Comparison of ENCODE assay signal across 7 mouse cellular contexts in the genomic region with DNA sequence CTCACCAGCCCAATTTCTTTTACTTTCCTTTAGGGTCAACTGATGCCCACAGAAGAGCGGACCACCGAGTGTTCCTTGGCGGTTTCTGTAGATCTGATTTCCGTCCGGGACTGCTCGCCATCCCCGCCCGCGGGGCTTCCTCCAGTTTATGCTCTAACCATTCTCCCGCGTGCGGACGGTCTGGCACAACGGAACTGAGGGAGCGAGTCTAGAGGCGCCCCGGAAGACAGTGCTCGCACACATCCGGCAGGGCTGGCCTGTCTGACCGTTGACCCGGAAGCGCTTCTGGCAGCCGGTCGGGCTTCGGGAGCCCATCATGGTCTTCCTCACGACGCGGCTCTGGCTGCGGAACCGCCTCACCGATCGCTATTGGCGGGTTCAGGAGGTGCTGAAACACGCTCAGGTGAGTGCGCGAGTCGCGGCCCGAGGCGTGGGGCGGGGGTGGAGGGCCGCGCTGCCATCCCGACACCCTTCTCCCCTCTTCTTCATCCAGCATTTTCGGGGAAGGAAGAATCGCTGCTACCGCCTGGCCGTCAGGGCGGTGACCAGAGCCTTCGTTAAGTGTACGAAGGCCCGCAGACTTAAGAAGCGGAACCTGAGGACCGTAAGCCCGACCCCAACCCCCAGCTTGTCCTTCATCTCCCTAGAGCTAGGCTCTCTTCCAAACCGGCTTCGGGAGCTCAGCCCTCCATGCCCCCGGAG. TPM values are rescaled to one million over a fixed set of nuclear protein-coding genes. Genes with fewer than 3 reads are reported as not detected.
DNase-seq lines count a peak whose midpoint lies in the region; ATAC-seq lines count a peak whose summit lies in the region.

No protein-coding gene starts in this region.

- no peaks in the 10 kb centered on the region for H3K9me3 ChIP-seq in embryonic facial prominence, embryonic 10.5 days
- H3K9me3 ChIP-seq in limb, embryonic 11.5 days (ENCODE audit: control insufficient read depth, low read length), result no peaks in the 10 kb centered on the region
- no peaks in the 10 kb centered on the region for H3K9me3 ChIP-seq in midbrain, embryonic 14.5 days (ENCODE audit: control insufficient read depth, low read length)

- H3K4me2 ChIP-seq in limb, embryonic 11.5 days (ENCODE audit: low read depth, severe bottlenecking), result peak overlapping the region; percentile 55
- peak overlapping the region; percentile 65 for H3K4me2 ChIP-seq in midbrain, embryonic 14.5 days (ENCODE audit: low read length)

- peaks cover 18% of the 10 kb centered on the region for H3K4me1 ChIP-seq in embryonic facial prominence, embryonic 10.5 days
- H3K4me1 ChIP-seq in limb, embryonic 11.5 days (ENCODE audit: control insufficient read depth, insufficient read depth, low read length), result peaks cover 9% of the 10 kb centered on the region; the same call in 1 of the 2 replicates
- H3K4me1 ChIP-seq in midbrain, embryonic 14.5 days (ENCODE audit: control insufficient read depth, insufficient read depth, low read length), result peaks cover 11% of the 10 kb centered on the region; the same call in 1 of the 2 replicates

- H3K4me3 ChIP-seq in embryonic facial prominence, embryonic 10.5 days, result peak overlapping the region; percentile 98
- H3K4me3 ChIP-seq in limb, embryonic 11.5 days (ENCODE audit: low read depth, low read length), result peak overlapping the region; percentile 82
- peak overlapping the region; percentile 95 for H3K4me3 ChIP-seq in midbrain, embryonic 14.5 days (replicated peaks; ENCODE audit: low read depth, low read length)

- H3K27me3 ChIP-seq in embryonic facial prominence, embryonic 10.5 days (replicated peaks; ENCODE audit: low read depth, poor library complexity, severe bottlenecking), result no peaks in the 10 kb centered on the region
- no peaks in the 10 kb centered on the region for H3K27me3 ChIP-seq in limb, embryonic 11.5 days (ENCODE audit: control insufficient read depth, insufficient read depth, low read length)
- H3K27me3 ChIP-seq in midbrain, embryonic 14.5 days (ENCODE audit: control insufficient read depth, insufficient read depth, low read length), result no peaks in the 10 kb centered on the region

- peaks cover 36% of the 10 kb centered on the region for H3K36me3 ChIP-seq in embryonic facial prominence, embryonic 10.5 days (replicated peaks)
- peaks cover 11% of the 10 kb centered on the region for H3K36me3 ChIP-seq in limb, embryonic 11.5 days (ENCODE audit: control insufficient read depth, insufficient read depth, low read length)
- peaks cover 30% of the 10 kb centered on the region for H3K36me3 ChIP-seq in midbrain, embryonic 14.5 days (ENCODE audit: control insufficient read depth, insufficient read depth, low read length)

- peak; percentile 93 for ATAC-seq in limb, embryonic 11.5 days (ENCODE audit: insufficient number of reproducible peaks, low FRiP score, low TSS enrichment, low read depth)
- ATAC-seq in midbrain, embryonic 14.5 days (ENCODE audit: low FRiP score, low TSS enrichment), result peak; percentile 96

- WGBS in embryonic facial prominence, embryonic 10.5 days, result under 1% methylated on average over 58 of the region's 58 CpGs
- WGBS in limb, embryonic 11.5 days, result under 1% methylated on average over 56 of the region's 58 CpGs
- under 1% methylated on average over 58 of the region's 58 CpGs for WGBS in midbrain, embryonic 14.5 days

- peak overlapping the region; percentile 74 for H3K9ac ChIP-seq in limb, embryonic 11.5 days (ENCODE audit: low read length)
- H3K9ac ChIP-seq in midbrain, embryonic 14.5 days (replicated peaks; ENCODE audit: low read length), result peak overlapping the region; percentile 79

- peak; percentile 97 for DNase-seq in adrenal gland, postnatal 10 days
- DNase-seq in embryonic facial prominence, embryonic 10.5 days (ENCODE audit: low spot score), result peak; percentile 97
- peak; percentile 99 for DNase-seq in heart, adult 11 months
- DNase-seq in kidney, adult 18-20 months, result peak; percentile 96
- peak; percentile 99 for DNase-seq in limb, embryonic 11.5 days (ENCODE audit: low spot score)
- peak; percentile 97 for DNase-seq in midbrain, embryonic 14.5 days
- DNase-seq in spleen, adult 18-20 months, result peak; percentile 88 to 96

- peak overlapping the region; percentile 87 for H3K27ac ChIP-seq in embryonic facial prominence, embryonic 10.5 days (replicated peaks)
- H3K27ac ChIP-seq in limb, embryonic 11.5 days (replicated peaks; ENCODE audit: low read depth, low read length), result no peak overlapping the region
- H3K27ac ChIP-seq in midbrain, embryonic 14.5 days (replicated peaks; ENCODE audit: low read depth, low read length), result peak overlapping the region; percentile 77; the same call in 1 of the 2 replicates

RNA-seq across cellular contexts. Expression of a gene that starts 0.8 kb away (rescaled TPM):
- 100 to 1,000 TPM; 149 to 168 TPM for total RNA-seq in adrenal gland, postnatal 10 days (2021)
- polyA plus RNA-seq in embryonic facial prominence, embryonic 10.5 days (2016; fragmentation: Nextera tagmentation; extraction: Ambion mirVana), result 254 and 259 TPM in 2 replicates
- polyA plus RNA-seq in limb, embryonic 11.5 days (2014; fragmentation: Nextera tagmentation; extraction: Ambion mirVana), result 238 and 245 TPM in 2 replicates
- 255 and 298 TPM in 2 replicates for polyA plus RNA-seq in midbrain, embryonic 14.5 days (2014; fragmentation: Nextera tagmentation; extraction: Ambion mirVana)

RNA-seq across cellular contexts. Expression of a gene that starts 8.8 kb away (rescaled TPM):
- total RNA-seq in adrenal gland, postnatal 10 days (2021), result 100 to 1,000 TPM in 1 of 2 experiments, 10 to 100 TPM in 1; 82.7 to 124 TPM
- polyA plus RNA-seq in embryonic facial prominence, embryonic 10.5 days (2016; fragmentation: Nextera tagmentation; extraction: Ambion mirVana), result 179 and 187 TPM in 2 replicates
- polyA plus RNA-seq in limb, embryonic 11.5 days (2014; fragmentation: Nextera tagmentation; extraction: Ambion mirVana), result 181 and 203 TPM in 2 replicates
- polyA plus RNA-seq in midbrain, embryonic 14.5 days (2014; fragmentation: Nextera tagmentation; extraction: Ambion mirVana), result 134 and 162 TPM in 2 replicates

RNA-seq across cellular contexts. Expression of a gene that starts 13.3 kb away (rescaled TPM):
- total RNA-seq in adrenal gland, postnatal 10 days (2021), result not detected
- polyA plus RNA-seq in embryonic facial prominence, embryonic 10.5 days (2016; fragmentation: Nextera tagmentation; extraction: Ambion mirVana), result 0.20 TPM in 1 of 2 replicates, not detected in the other
- polyA plus RNA-seq in limb, embryonic 11.5 days (2014; fragmentation: Nextera tagmentation; extraction: Ambion mirVana), result not detected in 2 replicates
- not detected in 2 replicates for polyA plus RNA-seq in midbrain, embryonic 14.5 days (2014; fragmentation: Nextera tagmentation; extraction: Ambion mirVana)

RNA-seq across cellular contexts. Expression of a gene that starts 17.8 kb away (rescaled TPM):
- total RNA-seq in adrenal gland, postnatal 10 days (2021), result 1 to 10 TPM in 1 of 2 experiments, under 1 TPM in 1; 0.54 to 1.4 TPM
- 0.59 and 0.61 TPM in 2 replicates for polyA plus RNA-seq in embryonic facial prominence, embryonic 10.5 days (2016; fragmentation: Nextera tagmentation; extraction: Ambion mirVana)
- 0.19 and 0.34 TPM in 2 replicates for polyA plus RNA-seq in limb, embryonic 11.5 days (2014; fragmentation: Nextera tagmentation; extraction: Ambion mirVana)
- 0.43 and 0.51 TPM in 2 replicates for polyA plus RNA-seq in midbrain, embryonic 14.5 days (2014; fragmentation: Nextera tagmentation; extraction: Ambion mirVana)

RNA-seq across cellular contexts. Expression of a gene that starts 27.6 kb away (rescaled TPM):
- 100 to 1,000 TPM; 146 to 149 TPM for total RNA-seq in adrenal gland, postnatal 10 days (2021)
- 170 and 178 TPM in 2 replicates for polyA plus RNA-seq in embryonic facial prominence, embryonic 10.5 days (2016; fragmentation: Nextera tagmentation; extraction: Ambion mirVana)
- polyA plus RNA-seq in limb, embryonic 11.5 days (2014; fragmentation: Nextera tagmentation; extraction: Ambion mirVana), result 132 and 138 TPM in 2 replicates
- polyA plus RNA-seq in midbrain, embryonic 14.5 days (2014; fragmentation: Nextera tagmentation; extraction: Ambion mirVana), result 118 and 129 TPM in 2 replicates
